Mouse (Mus musculus) megakaryocyte, embryonic 14.5 days (primary cell): ENCODE results near the gene Gm17482.

Source experiments
- FLI1 ChIP-seq: IDR thresholded peaks from 2 replicates; pipeline ENCODE4 v1.6.1; 2012; ENCODE audit warnings: low read length, inconsistent platforms, mixed read lengths
- GATA1 ChIP-seq: IDR thresholded peaks from 3 replicates; pipeline ENCODE4 v1.6.1; 2012; ENCODE audit warnings: mixed read lengths, low read length, inconsistent platforms, borderline replicate concordance

GRCm38 (mm10) chr6:115279639-115280038 lies 52.5 kb downstream of the Gm17482 start:
- TF ChIP-seq GATA1 (no peak), FLI1 (no peak)
